Mouse (Mus musculus) right cerebral cortex, postnatal 14 days (tissue): ENCODE measurements around the gene Fut2.

ENCODE experiments used
- DNase-seq: peaks from one replicate; pipeline ENCODE4 v3.0.0; 2022

Gene Fut2

DNA sequence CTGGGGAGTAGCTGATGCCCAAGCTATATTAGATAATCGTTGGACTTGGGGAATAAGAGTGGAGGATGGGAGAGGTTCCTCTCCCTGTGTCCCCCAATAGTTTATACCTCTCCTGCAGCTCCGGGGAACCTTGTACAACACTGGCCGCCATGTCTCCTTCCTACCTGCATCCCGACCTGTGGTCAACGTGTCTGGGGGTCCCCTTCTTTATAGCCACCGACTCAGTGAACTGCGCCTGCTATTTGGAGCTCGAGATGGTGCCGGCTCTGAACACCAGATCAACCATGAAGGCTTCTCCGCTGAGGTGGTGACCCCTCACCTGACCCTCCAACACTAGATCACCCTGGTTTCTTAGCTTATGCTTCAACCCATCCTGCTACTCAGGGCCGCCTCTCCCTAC lies 36.1 kb upstream of the Fut2 start:
- DNase-seq: no peak

GRCm38 (mm10) chr7:45701607-45702006 lies 35.4 kb upstream of the Fut2 start:
- DNase-seq: no peak

DNA sequence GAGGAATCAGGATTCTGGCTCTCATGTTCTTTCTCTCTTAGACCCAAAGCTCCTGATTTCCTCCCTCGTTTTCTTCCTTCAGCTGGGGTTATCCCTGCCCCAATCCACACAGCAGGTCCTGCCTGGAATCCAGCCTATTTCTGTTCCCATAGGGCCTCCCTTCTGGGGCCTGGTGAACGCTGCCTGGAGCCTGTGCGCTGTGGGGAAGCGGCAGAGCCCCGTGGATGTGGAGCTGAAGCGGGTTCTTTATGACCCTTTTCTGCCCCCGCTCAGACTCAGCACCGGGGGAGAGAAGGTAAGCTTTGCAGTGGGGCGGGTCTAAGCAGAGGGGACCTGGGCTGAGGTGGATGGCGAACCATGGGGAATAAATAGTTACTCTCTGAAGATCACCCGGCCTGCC lies 34.9 kb upstream of the Fut2 start:
- DNase-seq: peak; percentile 38

DNA sequence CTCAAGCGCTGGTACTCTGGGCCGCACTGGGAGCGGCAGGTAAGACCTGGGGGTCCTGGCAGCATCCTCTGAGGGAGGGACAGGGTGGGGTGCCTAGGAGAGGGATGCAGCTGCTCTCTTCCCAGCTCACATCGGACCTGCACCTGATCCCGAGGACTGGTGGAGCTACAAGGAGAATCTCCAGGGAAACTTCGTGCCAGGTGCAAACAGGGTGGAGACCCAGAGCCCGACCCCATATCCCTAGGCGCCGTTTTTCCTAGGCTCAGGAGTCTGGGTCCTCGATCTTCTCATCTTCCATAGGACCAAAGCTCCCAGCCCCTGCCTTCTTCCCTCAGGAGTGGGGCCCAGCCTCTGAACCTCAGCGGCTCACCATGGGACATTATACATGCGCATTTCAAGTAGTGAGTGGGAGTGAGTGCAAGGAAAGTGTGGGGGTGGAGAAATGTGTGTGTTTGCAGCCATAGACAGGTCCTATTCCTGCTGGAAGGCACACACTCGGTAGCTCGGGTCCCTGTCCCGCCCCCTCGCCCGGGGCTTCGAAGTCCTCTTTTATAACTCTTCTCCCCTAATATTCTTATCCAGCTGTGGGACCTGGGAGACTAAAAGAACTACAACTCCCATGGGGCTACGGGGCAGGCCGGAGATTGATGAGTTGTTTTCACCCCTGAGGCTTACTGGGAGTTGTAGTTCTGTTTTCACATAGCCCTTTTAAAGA lies 34.3 kb upstream of the Fut2 start:
- DNase-seq: peak; percentile 66

DNA sequence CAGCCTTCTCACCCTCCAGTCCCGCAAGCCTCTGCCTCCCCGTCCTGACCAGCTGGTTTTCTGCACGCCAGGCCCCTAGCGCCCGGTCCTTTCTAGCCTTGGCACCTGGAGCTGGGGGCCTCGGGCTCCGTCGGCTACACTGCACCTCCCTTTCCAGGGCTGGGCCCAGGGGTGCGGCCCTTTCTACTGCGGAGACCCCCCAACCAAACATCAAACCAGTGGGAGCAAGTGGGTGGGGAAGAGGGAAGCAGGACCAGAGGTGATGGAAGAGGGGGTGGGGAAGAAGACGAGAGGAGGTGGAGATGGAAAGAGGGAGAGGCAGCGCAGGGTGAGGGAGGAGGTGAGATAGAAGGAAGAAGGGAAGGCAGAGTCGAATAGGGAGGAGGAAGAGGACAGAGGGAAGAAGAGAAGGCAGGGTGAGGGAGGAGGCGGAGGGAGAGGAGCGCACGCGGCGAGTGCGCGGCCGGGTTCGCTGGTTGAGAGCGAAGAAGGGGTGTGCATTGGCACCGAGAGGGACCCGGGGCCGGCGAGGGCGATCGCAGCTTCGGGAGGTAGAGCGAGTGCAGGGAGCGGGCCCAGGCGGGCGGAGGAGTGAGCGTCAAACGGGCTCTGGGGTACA lies 33.4 kb upstream of the Fut2 start, which contains the start of gene Car11:
Gene Car11 (plus strand): TSS at position 321 of the 619 bp plus-strand sequence.
- DNase-seq: peak; percentile 63

DNA sequence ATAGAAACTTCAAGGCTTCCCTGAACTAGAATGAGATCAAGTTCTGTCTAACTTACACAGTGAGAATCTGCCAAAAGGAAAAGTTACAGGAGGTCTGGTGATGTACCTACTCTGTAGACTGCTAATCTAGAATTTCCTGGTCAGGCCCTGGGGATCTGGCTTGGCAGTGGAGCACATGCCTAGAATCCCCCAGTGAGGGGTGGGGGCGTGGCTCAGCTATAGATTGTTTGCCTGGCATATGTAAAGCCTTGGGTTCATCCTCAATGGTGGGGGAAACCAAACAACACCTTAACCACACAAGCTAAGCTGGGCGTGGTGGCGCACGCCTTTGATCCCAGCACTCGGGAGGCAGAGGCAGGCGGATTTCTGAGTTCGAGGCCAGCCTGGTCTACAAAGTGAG lies 31.7 kb upstream of the Fut2 start:
- no peak for DNase-seq

- no peak for DNase-seq
Observed at GRCm38 (mm10) chr7:45695098-45695497, 28.9 kb upstream of the Fut2 start.

GRCm38 (mm10) chr7:45693921-45694591 lies 27.9 kb upstream of the Fut2 start, which contains the start of gene Sec1:
TSS of gene Sec1 (minus strand) at chr7:45694402.
- DNase-seq: no peak

DNA sequence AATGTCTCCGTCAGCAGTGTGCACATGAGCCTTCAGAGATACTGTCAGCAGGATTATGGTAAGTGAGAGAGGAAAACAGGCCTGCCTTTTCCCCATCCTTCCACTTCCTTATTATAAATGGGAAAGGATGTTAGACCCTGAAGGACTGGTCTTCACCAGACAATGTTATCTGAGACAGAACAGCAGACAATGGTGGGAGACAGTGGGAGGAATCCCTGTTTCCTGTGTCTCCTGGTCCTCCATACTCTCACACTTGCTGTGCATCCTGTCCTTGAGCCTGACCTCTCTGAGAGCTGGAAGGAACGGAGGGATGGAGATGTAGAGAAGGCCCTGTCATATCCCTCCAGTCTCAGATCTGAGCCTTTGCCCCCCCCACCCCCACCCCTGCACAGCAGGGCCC lies 26.2 kb upstream of the Fut2 start:
- no peak for DNase-seq

DNA sequence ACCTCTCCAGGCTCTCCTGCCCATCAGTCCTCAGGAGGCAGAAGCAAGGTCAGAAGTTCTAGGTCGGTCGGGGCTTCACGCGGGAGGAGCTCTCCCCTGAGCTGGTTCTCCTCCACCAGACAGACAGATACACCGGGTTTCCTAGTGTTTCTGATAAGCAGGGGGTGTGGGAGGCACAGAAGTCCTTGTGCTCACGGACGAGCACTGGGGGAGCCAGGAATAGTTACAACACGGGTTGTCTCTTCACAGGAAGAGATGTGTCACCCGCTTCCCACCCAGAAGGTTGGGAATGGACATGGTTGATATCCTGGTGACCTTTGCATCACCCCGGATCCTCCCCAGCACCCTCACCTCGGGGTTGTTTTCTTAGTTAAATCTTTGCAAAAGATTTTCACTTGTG lies 23.6 kb upstream of the Fut2 start:
- no peak for DNase-seq

DNA sequence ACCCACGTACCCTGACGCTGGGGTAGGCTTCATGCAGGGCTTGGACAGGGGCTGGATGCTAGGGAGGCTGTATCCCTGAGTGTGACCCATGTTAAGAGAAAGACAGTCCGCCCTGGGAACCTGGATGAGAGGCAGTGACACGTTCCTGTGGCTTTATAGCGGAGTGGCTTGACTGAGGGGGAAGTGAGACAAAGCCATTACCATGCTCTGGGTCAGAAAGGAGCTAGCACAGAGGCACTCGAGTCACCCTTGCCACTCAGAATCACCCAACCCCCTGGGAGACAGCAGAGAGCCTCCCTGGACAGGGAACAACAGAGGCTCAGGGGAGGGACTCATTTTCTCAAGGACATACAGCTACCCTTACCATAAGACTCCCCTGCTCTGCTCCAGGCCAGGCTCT lies 22.9 kb upstream of the Fut2 start:
- DNase-seq: no peak

GRCm38 (mm10) chr7:45686841-45687240 lies 20.6 kb upstream of the Fut2 start:
- DNase-seq: no peak

GRCm38 (mm10) chr7:45685811-45686210 lies 19.6 kb upstream of the Fut2 start:
- no peak for DNase-seq

DNA sequence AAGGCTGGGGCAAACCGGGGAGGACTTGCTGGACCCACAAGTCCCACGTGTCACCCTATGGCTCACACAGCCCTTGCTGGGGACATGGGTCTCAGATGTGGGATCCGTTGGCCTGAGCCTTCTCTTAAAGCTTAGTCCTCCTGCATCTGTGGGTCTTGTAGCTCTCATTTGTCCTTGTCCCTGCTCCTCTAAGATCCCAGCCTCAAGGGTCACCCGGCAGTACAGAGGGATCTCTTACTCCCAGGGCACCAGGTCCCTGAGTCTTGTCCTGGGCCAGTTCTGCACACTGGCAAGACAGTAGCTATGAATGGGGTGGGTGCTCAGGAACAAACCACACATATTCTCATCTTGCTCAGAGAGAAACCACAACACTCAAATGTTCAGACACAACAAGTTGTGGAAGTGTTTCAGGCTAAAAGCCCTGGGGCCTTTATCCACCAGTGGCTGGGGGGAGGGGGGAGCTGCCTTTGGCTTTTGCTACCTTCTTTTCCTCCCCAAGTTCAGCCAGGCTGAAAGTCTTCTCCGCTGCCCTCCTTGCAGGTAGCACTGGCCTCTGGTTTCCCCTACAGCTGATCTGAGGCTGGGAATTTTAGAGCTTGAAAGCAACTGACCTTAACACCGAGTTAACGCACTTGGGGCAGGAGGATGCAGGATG lies 17.3 kb upstream of the Fut2 start, which contains the start of gene Ntn5:
Gene Ntn5 (plus strand): TSS at position 627 of the 655 bp plus-strand sequence.
- DNase-seq: no peak

GRCm38 (mm10) chr7:45682144-45683126 lies 16.2 kb upstream of the Fut2 start:
- peak; percentile 92 for DNase-seq

GRCm38 (mm10) chr7:45681046-45681736 lies 15.0 kb upstream of the Fut2 start:
- no peak for DNase-seq

- no peak for DNase-seq
Observed at GRCm38 (mm10) chr7:45679966-45680621, 13.9 kb upstream of the Fut2 start.

DNA sequence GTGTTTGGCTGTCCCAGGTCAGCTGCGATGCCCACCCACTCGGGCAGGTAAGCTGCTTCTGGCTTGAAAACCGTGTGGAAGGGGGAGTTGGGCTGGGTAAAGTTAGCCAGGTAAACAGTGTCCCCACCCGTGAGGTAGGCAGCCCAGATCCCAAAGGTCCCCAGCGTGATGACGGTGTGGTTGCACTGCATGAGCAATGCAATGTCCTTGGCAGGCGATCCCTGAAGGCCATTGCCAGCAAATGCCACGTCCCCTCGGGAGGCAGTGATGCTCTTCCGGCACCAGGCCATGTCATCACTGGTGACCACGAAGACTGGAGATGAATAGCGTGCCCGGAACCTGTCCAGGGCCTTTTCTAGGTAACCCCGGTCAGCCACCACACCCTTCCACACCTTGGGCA lies 12.3 kb upstream of the Fut2 start:
- no peak for DNase-seq

DNA sequence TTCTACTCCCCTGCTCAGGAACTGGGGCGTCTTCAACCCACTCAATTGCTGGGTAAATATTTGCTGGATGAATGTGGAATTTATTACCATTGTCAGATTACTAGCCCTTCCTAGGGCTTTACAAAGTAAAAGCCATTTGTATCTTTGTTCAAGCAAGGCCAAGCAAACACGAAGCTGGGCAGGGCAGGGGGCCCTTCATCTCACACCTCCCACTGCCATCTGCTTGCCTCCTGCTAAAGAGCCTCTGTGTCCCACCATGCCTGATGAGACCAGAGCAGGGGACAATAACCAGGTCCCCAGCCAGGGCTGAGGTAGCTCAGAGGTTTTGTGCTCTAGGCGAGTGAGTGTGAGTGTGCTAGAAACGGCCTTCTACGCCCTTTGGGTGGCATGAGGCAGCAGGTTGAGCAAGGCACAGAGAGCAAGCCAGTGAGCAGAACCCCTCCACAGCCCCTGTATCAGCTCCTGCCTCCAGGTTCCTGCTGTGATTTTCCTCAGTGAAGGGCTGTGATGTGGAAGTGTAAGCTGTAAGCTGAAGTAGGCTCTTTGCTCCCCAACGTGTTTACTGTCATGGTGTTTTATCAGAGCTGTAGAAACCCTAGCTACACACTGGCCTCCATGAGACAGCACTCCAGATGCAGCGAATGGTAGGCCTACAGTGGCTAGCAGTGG lies 11.6 kb upstream of the Fut2 start:
- no peak for DNase-seq

- DNase-seq: no peak
Observed at GRCm38 (mm10) chr7:45668921-45669320, 2.7 kb upstream of the Fut2 start.
